Mouse (Mus musculus): Measurements from ENCODE around the gene Mc3r.

Gene Mc3r

DNA sequence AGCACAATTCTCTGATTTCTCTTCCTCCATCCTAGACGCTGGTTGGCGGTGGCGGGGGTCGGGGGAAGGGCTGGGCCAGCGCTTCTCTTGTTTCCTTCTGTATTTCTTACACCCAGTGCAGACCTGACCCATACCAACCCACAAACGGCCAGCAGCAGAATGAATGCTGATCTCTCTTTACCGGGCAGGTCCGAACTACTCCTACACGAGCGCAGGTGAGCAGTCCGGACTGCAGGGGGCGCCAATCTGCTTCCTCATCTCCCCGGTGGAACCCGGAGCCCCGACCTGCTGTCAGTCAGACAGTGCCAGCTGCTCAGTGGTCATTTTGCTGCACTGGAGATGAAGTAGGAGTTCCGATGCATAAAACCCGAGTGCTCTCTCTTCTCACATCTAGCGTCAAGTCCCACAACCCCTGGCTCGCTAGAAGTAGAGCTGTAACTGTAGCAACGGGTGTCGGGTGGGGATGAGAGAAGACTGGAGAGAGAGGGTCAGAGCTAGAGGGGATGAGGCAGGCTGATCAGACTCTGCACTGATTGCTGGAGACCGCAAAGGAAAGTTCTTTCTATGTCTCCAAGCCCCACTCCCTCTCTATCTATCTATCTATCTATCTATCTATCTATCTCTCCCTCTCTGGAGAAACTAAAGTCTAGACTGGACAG lies at the start of gene Mc3r:
Gene Mc3r (plus strand): TSS at position 387 of the 659 bp plus-strand sequence.
- peak; percentile 28 to 52 for DNase-seq (ENCODE audit: low spot score in 2 of 2)

DNA sequence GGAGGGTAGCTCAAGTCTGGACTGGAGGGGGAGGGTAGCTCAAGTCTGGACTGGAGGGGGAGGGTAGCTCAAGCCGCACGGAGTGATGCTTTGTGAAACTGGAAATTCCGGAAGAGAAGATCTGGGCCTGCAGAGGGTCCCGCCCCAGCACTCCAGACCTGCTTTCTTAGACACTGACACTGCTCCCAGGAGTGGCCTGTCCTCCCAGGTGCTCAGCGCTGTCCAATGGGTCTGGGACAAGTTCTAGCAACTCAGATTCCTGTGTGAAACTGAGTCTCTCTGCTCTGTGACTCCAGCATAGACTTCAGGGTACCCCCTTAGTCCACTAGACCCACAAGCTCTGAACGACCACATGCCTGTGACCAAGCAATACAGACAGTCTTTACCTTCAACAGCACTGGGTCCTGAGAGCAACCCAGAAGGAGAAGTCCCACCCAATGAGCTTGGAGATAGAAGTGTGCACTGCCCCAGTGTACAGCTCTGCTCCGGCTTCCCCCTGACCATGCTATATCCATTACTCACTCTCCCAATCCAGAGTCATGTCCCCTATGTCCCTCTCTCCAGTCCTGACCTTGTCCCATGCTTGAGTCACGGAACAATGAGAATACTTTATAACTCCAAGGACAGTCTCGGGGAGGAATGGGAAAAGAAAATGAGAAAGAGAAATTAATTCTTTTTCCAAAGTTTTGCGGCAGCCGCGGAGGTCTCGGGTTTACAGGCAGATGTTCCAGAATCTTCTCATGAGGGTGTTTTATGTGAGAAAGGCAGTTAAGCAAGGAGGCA lies 46.1 kb upstream of the Mc3r start:
- no peak for DNase-seq (ENCODE audit: low spot score in 2 of 2)

DNA sequence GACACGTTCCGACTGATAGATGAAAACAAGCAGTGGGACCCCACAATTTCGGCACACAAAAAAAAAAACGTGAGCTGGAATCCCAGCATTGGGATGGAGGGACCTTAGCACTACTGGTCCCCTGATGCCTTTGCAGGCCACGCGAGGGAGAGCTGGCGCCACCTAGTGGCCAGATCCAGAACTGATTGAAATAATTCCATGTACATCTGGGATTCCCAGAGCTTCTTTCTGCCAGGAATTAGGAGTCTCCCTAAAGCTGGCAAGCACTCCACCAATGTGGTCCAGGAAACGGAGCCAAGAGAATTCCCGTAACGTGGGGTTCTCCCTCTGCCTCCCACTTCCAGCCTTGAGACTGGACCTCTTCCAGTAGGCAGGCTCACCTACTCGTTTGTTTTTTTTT lies 41.3 kb upstream of the Mc3r start:
- DNase-seq (ENCODE audit: low spot score in 2 of 2) = peak; percentile 80 to 83

GRCm38 (mm10) chr2:172213480-172213879 lies 34.8 kb upstream of the Mc3r start:
- DNase-seq (ENCODE audit: low spot score in 2 of 2) = no peak

DNA sequence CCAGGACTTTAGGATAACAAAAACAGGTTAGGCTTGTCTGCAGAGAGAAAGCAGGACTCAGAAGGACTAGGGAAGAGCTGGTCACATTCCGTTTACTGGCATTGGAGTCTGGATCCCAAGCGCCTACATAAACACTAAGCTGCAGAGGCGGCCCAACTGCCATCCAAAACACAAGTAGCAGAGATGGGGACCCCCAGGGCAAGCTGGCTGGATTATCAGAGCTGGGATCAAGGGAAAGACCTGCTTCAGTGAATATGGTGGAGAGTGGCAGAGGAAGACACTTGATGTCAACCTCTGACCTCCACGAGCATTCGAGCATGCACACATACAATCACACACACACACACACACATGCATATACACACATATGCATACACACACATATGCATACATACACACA lies 34.0 kb upstream of the Mc3r start:
- DNase-seq (ENCODE audit: low spot score in 2 of 2) = no peak

DNA sequence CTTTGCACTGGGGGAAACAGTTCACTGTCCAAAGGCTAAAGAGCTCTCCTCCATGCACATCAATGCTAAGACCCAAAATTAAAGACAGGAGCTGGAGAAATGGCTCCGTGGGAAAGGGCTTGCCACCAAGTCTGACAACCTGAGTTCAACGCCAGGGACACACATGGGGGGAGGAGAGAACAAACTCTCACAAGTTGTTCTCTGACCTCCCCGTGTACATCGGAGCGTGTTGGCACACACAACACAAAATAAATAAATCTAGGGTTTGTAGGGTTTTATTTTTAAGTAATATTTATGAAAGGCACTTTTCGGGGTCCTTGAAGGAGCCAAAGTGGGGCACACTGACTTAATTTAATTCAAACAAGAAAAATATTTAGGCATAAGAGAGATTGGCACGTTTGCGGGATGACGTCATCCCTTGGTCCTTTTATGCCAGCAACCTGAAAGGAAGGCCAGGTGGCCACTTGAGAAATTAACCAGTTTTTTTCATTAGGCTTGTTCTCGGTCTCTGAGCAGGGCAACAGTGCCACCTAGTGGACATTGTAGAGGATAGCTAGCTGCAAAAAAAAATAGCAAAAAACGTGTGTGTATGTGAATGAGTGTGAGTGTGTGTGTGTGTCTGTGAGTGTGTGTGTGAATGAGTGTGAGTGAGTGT lies 32.7 kb upstream of the Mc3r start:
- DNase-seq (ENCODE audit: low spot score in 2 of 2) = no peak

DNA sequence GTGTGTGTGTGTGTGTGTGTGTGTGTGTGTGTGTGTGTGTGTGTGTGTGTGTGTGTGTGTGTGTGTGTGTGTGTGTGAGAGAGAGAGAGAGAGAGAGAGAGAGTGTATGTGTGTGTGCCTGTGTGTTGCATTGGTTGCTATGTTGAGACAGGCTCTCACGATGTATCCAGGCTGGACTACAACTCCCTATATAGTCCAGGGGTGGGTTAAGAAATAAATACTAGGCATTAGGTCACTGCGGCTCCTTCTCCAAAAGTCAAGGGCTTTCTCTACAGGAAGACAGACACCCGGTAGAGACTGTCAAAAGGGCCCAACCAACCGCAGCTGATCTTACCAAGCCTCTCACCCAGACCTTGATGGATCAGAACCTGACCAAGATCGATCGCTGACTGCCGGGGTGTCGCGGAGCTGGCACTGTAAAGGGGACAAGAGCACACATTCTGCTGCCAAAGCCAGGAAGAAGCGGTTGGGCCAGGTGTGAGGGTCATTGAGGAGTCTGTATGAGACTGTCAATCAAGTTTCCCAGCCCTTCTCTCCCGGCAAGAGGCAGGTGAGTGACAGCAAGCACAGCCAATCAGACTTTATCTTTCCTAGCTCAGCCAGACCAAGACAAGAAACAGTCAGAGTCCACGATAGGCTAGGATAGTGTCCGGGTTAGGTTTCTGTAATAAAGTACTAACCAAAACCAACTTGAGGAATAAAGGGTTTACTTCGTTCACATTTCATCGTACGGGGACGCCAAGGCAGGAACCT lies 32.0 kb upstream of the Mc3r start:
- no peak for DNase-seq (ENCODE audit: low spot score in 2 of 2)

DNA sequence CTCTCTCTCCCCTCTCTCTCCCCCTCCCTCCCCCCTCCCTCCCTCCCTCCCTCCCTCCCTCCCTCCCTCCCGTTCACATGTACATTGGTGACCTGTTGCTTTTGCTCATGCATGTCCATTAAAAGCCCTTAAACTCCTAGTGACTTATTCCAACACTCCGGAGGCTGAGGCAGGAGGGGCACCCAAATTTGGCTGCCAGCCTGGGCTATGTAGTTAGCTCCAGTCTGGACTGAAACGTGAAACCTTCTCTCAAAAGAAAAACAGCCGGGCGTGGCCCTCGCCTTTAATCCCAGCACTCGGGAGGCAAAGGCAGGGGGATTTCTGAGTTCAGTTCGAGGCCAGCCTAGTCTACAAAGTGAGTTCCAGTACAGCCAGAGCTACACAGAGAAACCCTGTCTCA lies 30.4 kb upstream of the Mc3r start:
- DNase-seq (ENCODE audit: low spot score in 2 of 2) = no peak

GRCm38 (mm10) chr2:172219186-172219585 lies 29.1 kb upstream of the Mc3r start:
- DNase-seq (ENCODE audit: low spot score in 2 of 2) = no peak

- peak; percentile 20 to 28 for DNase-seq (ENCODE audit: low spot score in 2 of 2)
Measured at GRCm38 (mm10) chr2:172221656-172222393, 26.5 kb upstream of the Mc3r start.

- DNase-seq (ENCODE audit: low spot score in 2 of 2) = peak in 1 of 2 experiments; percentile 12
Measured at GRCm38 (mm10) chr2:172222394-172222785, 25.9 kb upstream of the Mc3r start.

- peak; percentile 7 to 12 for DNase-seq (ENCODE audit: low spot score in 2 of 2)
Measured at GRCm38 (mm10) chr2:172222891-172223290, 25.4 kb upstream of the Mc3r start.

DNA sequence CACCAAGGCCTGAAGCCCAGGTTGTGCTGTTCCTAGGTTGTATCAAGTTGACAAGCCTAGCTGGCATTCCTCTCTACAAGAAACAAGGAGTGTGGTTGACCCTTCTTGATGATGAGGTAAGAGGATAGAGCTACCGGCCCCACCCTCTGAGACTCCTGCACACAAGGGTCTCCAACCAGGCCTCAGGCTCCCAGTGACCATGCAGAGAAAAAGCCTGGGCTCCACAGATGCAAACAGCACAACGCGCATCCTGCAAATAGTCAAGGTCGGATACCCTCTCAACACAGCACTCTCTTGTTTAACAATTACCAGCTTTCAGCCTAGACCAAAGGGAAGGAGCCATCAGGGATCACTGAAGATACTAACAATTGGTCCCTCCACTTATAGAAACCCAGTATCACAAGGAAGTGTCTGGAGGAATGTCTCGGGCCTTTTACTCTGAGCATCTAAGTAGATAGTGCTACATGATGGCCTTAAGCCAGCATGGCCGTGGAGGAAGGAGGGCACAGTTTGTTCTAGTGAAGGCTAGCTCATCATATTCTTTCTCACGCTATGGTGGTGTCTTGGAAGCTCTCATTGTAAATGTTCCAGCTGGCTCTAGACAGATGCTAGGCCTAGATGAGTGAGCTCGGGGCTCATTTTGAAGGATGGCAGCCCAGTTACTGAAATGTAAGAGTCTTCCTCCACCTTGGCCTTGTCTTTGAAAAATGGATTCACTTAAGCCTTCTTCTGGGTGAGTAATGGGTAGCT lies 24.7 kb upstream of the Mc3r start:
- DNase-seq (ENCODE audit: low spot score in 2 of 2) = no peak

- DNase-seq (ENCODE audit: low spot score in 2 of 2) = peak; percentile 40 to 51
Measured at GRCm38 (mm10) chr2:172226945-172227344, 21.3 kb upstream of the Mc3r start.

GRCm38 (mm10) chr2:172227808-172228207 lies 20.5 kb upstream of the Mc3r start:
- no peak for DNase-seq (ENCODE audit: low spot score in 2 of 2)

DNA sequence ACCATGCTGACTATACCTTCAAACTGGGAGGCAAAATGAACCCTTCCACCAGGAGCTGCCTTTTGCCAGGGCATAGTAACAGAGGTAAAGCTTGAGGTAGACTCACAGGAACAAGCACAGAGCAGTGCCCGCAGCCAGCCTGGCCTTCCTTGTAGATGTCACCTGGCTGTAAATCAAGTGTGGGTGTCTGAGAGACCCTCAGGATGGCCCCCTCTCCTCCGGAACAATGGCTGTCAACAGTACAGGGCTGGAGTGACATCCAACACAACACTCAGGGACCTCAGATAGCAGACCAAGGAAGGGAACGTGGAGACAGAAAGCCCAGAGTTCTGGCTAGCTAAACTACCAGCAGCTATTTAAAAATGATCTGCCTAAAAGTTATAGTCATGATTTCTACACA lies 19.1 kb upstream of the Mc3r start:
- no peak for DNase-seq (ENCODE audit: low spot score in 2 of 2)

DNA sequence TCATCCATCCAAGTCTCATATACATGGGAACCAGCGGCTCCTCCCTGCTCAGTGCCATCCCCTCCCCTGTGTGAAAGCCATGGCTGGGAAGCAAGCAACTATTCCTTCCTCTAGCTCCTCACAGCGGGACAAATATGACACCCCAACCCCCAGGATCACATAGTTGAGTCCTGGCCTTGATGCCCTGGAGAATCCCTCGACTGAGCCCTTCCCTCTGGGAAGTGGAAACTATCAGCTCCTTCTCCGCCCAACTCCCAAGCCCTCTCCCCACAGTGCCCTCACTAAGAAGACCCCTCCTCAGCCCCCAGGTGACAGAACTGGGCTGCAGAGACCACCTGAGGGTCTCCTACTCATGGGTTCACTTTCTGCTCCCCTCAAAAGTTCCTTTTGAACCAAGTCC lies 18.2 kb upstream of the Mc3r start:
- no peak for DNase-seq (ENCODE audit: low spot score in 2 of 2)

GRCm38 (mm10) chr2:172238220-172238619 lies 10.1 kb upstream of the Mc3r start:
- no peak for DNase-seq (ENCODE audit: low spot score in 2 of 2)

DNA sequence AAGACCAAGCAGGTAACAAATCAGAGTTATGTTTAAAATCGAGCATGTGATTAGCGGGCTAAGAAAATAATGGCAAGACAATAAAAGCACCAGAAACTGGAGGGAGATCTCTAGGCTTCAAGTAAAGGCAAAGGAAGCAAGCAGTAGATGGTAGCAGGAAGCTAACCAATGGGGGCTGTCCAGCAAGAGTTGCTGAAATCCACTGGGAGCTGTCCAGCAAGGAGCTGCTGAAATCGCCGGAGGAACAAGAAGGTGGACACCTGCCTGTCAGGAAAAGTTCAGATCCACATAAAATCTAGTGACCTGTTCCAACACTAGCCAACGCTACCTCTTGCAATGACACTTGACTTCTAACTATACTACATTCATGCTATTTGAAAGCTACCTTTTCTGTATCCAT lies 7.3 kb upstream of the Mc3r start:
- no peak for DNase-seq (ENCODE audit: low spot score in 2 of 2)

DNA sequence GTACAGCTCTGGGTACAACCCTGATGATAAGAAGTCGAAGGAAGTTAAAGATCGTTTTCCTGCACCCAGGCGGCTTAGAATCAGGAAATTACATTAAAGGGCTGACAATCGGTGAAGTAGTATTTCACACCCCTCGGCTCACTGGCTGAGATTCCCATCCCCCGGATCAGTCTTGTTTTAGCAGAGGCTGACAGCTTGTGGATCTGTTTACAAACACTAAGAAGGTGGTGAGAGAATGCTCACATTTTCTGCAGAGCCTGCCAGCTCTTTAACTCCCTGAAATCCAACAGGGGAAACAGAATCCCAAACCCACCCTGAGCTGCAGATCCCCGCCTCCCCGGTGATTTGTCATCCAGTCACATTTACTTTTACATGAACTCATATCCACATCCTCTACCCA lies 2.8 kb upstream of the Mc3r start:
- no peak for DNase-seq (ENCODE audit: low spot score in 2 of 2)

DNA sequence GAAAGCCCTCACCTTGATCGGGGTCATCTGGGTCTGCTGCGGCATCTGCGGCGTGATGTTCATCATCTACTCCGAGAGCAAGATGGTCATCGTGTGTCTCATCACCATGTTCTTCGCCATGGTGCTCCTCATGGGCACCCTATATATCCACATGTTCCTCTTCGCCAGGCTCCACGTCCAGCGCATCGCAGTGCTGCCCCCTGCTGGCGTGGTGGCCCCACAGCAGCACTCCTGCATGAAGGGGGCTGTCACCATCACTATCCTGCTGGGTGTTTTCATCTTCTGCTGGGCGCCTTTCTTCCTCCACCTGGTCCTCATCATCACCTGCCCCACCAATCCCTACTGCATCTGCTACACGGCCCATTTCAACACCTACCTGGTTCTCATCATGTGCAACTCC lies 1.0 kb downstream of the Mc3r start:
- DNase-seq (ENCODE audit: low spot score in 2 of 2) = no peak

Data from right cerebral cortex, postnatal 36 days (tissue).